19 mouse cellular contexts compared by ENCODE assay signal in genomic region chr6:12419070-12419469, GRCm38 (mm10).
A peak's percentile ranks its signal among the peaks of the same experiment; 100 is the strongest.
DNase-seq lines count a peak whose midpoint lies in the region; ATAC-seq and TF ChIP-seq lines count a peak whose summit lies in the region.
"Had no signal": no experiment of that assay in that cellular context is flagged by ENCODE, and none has a peak within 500 bp of the region (broad histone marks: within the 10 kb centered on the region; RNA-seq: fewer than 3 reads in every experiment).

No protein-coding gene starts in this region.

- no peak for ATAC-seq in midbrain, postnatal 0 days (ENCODE audit: low FRiP score)
- no peak for ATAC-seq in midbrain, embryonic 14.5 days (ENCODE audit: low FRiP score, low TSS enrichment)
- ATAC-seq: forebrain, postnatal 0 days; inflammation-experienced regulatory T-cells, adult 6 months; midbrain, embryonic 13.5 days had no signal

- WGBS in midbrain, postnatal 0 days, result 89% methylated on average over 10 of the region's 10 CpGs
- 92% methylated on average over 10 of the region's 10 CpGs for WGBS in midbrain, embryonic 14.5 days

- H3K36me3 ChIP-seq in midbrain, postnatal 0 days (ENCODE audit: insufficient read depth, low read length), result no peaks in the 10 kb centered on the region
- no peaks in the 10 kb centered on the region for H3K36me3 ChIP-seq in midbrain, embryonic 14.5 days (ENCODE audit: control insufficient read depth, insufficient read depth, low read length)
- H3K36me3 ChIP-seq: embryonic facial prominence, embryonic 12.5 days; hindbrain, embryonic 12.5 days; lung, embryonic 15.5 days had no signal

- H3K27me3 ChIP-seq in midbrain, postnatal 0 days (ENCODE audit: insufficient read depth, low read length), result no peaks in the 10 kb centered on the region
- H3K27me3 ChIP-seq in midbrain, embryonic 14.5 days (ENCODE audit: control insufficient read depth, insufficient read depth, low read length), result no peaks in the 10 kb centered on the region
- H3K27me3 ChIP-seq: embryonic facial prominence, embryonic 12.5 days; hindbrain, embryonic 12.5 days; lung, embryonic 15.5 days; midbrain, embryonic 13.5 days had no signal

- peak; percentile 21 for TF ChIP-seq CTCF in midbrain, postnatal 0 days (IDR thresholded peaks at IDR 0.05)

- no peaks in the 10 kb centered on the region for H3K9me3 ChIP-seq in midbrain, postnatal 0 days (ENCODE audit: low read length)
- H3K9me3 ChIP-seq in midbrain, embryonic 14.5 days (ENCODE audit: control insufficient read depth, low read length), result no peaks in the 10 kb centered on the region
- H3K9me3 ChIP-seq: embryonic facial prominence, embryonic 12.5 days; hindbrain, embryonic 12.5 days; lung, embryonic 15.5 days; midbrain, embryonic 13.5 days had no signal

- no peak overlapping the region for H3K27ac ChIP-seq in midbrain, postnatal 0 days (ENCODE audit: low read depth, low read length)
- no peak overlapping the region for H3K27ac ChIP-seq in midbrain, embryonic 14.5 days (replicated peaks; ENCODE audit: low read depth, low read length)
- H3K27ac ChIP-seq: embryonic facial prominence, embryonic 12.5 days; hindbrain, embryonic 12.5 days; lung, embryonic 15.5 days; midbrain, embryonic 13.5 days had no signal

- no peak overlapping the region for H3K4me2 ChIP-seq in midbrain, postnatal 0 days (ENCODE audit: low read depth, low read length, poor library complexity, severe bottlenecking)
- H3K4me2 ChIP-seq in midbrain, embryonic 14.5 days (ENCODE audit: low read length), result no peak overlapping the region
- H3K4me2 ChIP-seq: embryonic facial prominence, embryonic 12.5 days; hindbrain, embryonic 12.5 days; lung, embryonic 15.5 days; midbrain, embryonic 13.5 days had no signal

- no peak overlapping the region for H3K9ac ChIP-seq in midbrain, postnatal 0 days (replicated peaks; ENCODE audit: low read length, poor library complexity, severe bottlenecking)
- H3K9ac ChIP-seq in midbrain, embryonic 14.5 days (replicated peaks; ENCODE audit: low read length), result no peak overlapping the region
- H3K9ac ChIP-seq: embryonic facial prominence, embryonic 12.5 days; forebrain, postnatal 0 days; hindbrain, embryonic 12.5 days; lung, embryonic 15.5 days; midbrain, embryonic 13.5 days had no signal

- H3K4me3 ChIP-seq in midbrain, postnatal 0 days (ENCODE audit: low read depth, low read length), result no peak overlapping the region
- H3K4me3 ChIP-seq in midbrain, embryonic 14.5 days (replicated peaks; ENCODE audit: low read depth, low read length), result no peak overlapping the region
- H3K4me3 ChIP-seq: embryonic facial prominence, embryonic 12.5 days; hindbrain, embryonic 12.5 days; lung, embryonic 15.5 days; midbrain, embryonic 13.5 days had no signal

- DNase-seq in kidney, postnatal 10 days, result peak; percentile 11
- no peak for DNase-seq in kidney, adult 18-20 months
- no peak for DNase-seq in midbrain, postnatal 0 days (ENCODE audit: low spot score)
- DNase-seq in midbrain, embryonic 14.5 days, result no peak
- peak; percentile 13 for DNase-seq in NIH3T3 (ENCODE audit: low read depth)
- peak; percentile 25 for DNase-seq in testis, postnatal 14 days (ENCODE audit: low spot score)
- no peak for DNase-seq in urinary bladder, adult 2 months (ENCODE audit: low spot score)
- DNase-seq: adrenal gland, postnatal 10 days; B cell, adult 2 months; cerebellum, adult 2 months; forebrain, postnatal 0 days; retina, postnatal 1 day; spleen, adult 18-20 months; thymus, postnatal 25 days had no signal

- no peaks in the 10 kb centered on the region for H3K4me1 ChIP-seq in midbrain, postnatal 0 days (ENCODE audit: insufficient read depth, low read length)
- H3K4me1 ChIP-seq in midbrain, embryonic 14.5 days (ENCODE audit: control insufficient read depth, insufficient read depth, low read length), result no peaks in the 10 kb centered on the region
- H3K4me1 ChIP-seq: embryonic facial prominence, embryonic 12.5 days; hindbrain, embryonic 12.5 days; lung, embryonic 15.5 days; midbrain, embryonic 13.5 days had no signal

Comparison
In these comparisons a context has a peak if more than half of its experiments do, and no peak if none do; other contexts are left out.
1. DNase-seq: peak in kidney, postnatal 10 days (single experiment), NIH3T3 (single experiment) and testis, postnatal 14 days (single experiment); none in kidney, adult 18-20 months (single experiment), midbrain, postnatal 0 days (single experiment), midbrain, embryonic 14.5 days (single experiment) and urinary bladder, adult 2 months (single experiment).